Mouse (Mus musculus) E14TG2a.4 (cell line): ENCODE data around the gene Shisa5.

Source experiments
- CTCF ChIP-seq: conservative IDR thresholded peaks from 2 replicates; pipeline ENCODE4 v1.5.1; 2014; ENCODE audit warnings: low read length
- POU5F1 ChIP-seq: IDR thresholded peaks from 2 replicates; pipeline ENCODE4 v1.6.1; 2014; ENCODE audit warnings: low read length, borderline replicate concordance

GRCm38 (mm10) chr9:109038086-109038895 is at the start of gene Shisa5:
- no peak for TF ChIP-seq CTCF
- TF ChIP-seq POU5F1, result no peak
